Mouse (Mus musculus) erythroblast, embryonic 14.5 days (primary cell): ENCODE results near the gene Zbtb40.

Experiments
- GATA1 ChIP-seq: IDR thresholded peaks from 2 replicates; pipeline ENCODE4 v1.6.1; 2012; ENCODE audit warnings: low read length, inconsistent platforms, mixed read lengths
- TAL1 ChIP-seq: IDR thresholded peaks from 3 replicates; pipeline ENCODE4 v1.6.1; 2012; ENCODE audit warnings: low read length, inconsistent platforms, mixed read lengths

GRCm38 (mm10) chr4:137025133-137025532 lies 23.5 kb downstream of the Zbtb40 start:
- TF ChIP-seq TAL1, result no peak
- TF ChIP-seq GATA1, result no peak
